Mouse (Mus musculus) urinary bladder, postnatal 25 days (tissue): ENCODE measurements around the gene Kcne2.

Source experiments
- DNase-seq: peaks from one replicate; pipeline ENCODE4 v3.0.0; 2022; ENCODE audit warnings: low spot score

Gene Kcne2

DNA sequence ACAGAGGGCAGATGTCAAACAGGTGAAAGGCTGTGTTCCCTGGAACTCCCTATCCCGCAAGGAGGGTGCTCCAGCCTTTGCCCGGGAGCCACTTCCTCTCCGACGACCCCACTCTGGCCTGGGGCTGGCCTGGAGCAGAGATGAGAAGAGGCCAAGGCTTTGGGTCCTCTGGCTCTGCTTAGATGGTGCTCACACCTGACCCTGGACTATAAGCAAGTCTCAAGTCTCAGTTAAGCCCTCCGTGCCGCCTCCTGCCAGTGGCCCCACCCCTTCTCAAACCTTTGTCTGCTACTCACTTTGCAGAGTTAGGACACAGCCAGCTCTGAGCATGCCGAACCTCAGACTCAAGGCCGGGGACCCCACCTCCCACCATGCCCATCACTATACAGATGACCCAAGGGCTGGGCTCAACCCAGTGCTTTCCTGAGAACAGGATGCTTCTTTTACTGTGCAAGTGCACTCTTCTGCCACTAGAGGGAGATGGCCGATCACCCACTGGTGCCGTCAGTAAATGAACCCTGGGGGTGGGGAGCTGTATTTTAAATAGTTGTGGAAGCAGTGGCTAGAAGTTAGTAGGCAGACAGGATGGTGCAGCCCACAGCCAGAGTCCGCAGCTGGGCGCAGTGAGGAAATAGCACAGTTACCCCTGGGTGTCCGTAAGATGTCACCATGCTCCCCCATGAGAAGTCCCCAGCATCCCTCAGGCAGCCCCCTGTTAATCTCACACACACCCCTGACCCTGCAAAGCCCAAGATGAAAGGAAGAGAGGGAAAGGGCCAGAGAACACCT, 22.0 kb downstream of the Kcne2 start:
- peak; percentile 17 for DNase-seq

DNA sequence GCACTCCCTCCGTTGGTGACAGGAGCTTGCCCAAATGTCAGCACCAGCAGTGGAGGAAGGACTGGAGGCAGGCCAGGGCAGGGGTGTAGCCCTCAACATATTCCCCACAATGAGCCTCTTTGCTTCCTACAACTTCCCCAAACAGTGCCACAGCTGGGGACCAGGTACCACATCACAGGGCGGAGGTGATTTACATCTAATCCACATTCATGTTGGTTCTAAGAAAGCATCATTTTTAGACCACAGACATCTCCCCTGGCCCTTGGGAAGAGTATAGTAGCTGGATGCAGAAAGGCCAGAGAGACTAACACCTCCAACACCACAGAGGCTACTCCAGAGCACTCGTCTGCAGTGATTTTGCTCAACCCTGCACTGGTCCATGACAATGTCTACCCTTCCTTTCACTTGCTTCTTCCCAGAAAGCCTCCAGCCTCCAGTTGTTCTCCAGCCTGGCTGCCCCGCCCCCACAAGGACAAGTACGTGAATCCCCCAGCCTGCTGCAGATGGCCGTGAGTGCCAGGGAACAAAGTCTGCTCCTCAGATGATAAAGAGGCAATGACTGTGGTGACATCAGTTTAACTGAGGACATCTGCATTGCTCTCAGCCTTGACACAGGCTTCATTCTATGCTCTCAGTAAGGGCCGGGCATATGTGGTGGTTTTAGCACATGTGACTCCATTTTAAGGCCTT, 24.0 kb downstream of the Kcne2 start:
- DNase-seq: no peak

DNA sequence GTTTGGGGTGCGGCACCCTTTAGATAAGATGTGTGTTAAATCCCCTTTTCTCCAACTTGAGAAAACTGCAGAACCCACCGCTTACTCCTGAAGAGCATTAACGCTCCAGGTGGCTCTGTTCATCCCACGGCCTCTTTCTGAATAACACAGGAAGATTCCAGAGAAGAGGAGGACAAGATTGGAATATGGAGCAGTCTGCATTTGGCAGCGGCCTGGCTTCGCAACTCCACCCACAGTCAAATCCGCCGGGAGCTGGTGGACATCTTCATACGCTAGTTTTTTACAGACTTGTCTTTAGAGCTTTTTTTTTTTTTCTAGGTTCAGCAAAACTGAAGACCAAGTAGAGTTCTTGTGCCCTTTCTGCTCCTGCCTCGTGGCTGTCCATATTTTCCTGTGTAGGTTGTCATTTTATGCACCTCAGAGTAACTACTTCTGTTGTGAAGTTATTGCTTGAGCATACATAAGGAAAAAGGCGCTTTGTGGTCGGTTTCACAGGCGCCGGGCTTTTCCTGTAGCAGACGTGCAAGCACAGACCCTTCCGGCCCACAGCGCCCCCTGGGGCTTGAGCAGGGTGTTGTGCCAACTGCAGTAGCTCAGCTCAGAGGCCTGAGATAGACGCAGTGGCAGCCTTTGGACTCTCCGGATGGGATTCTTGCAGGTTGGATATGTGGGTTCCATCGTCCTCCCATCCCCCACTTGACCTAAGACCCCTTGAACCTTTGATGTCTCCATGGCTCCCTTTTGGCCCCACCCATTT, 27.3 kb downstream of the Kcne2 start:
- peak; percentile 40 for DNase-seq

DNA sequence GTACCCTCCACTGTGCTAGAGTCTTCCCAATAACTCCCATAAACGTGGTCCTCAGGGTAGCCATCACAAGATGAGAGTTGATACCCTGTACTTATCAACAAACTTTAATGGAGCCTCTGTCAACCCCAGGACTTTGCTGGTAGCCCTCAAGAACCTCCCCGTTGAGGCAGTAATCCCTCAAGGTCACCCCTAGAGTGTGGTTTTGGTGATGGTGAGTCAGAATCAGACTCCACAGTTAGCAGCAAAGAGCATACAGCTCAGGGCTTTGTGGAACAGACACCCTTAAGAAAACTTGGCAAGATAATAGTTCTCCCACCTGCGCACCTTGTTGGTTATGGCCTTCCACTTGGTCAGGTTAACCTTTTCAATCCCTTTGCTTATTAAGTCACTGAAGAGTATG, 28.2 kb downstream of the Kcne2 start:
- no peak for DNase-seq

DNA sequence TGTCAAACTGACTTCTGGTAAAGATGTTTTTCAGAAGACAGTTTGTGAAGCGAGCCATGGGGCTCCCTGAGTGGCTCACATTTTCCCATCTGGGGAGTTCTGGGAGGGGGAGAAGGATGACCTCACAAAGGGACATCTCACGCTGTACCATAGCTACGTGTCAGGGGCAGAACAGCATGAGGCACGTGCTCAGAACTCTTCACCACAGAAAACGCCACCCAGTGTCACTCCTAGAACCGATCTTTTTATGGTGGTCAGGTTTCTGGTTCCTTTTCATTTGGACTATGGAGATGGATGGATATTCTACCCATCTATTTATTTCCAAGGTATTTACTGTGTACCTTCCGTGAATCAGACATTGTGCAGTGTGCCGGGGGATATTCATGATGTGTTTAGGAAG, 29.2 kb downstream of the Kcne2 start, which contains the start of gene Fam243:
Gene Fam243, minus strand, starts transcription at position 101 of the 400 bp plus-strand sequence.
- no peak for DNase-seq

DNA sequence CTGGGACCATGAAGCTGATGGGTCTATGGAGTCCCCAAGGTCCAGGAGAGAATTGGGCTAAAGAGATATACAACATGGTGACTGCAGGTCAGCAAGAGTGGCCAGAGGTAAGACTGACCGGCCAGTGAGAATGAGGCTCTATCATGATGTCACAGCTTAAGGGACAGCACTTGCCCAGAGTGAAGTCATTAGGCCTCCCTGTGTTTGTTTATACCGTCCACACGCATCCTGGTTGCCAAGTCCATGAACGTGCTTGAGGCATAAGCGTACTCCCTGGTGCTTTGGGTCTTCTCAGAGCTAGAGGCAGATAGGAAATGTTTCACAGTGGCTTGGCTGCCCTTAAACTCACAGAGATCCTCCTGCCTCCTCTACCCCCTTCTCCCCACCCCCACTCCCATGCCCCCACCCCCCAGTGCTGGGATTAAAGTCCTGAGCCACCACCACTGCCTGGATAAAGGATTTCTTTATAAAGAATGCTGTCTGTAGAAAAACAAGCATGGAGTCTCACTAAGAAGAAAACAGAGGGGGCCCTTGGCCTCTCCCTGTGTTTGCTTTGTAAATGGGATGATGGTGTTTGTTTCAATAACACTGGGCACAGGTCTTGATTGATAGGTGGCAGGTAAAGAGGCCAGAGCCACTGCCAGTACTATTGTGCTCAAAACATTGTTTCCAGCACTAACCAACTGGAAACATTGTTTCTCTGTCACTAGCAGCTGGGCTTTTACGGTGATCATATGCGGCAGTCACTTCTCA, 32.3 kb downstream of the Kcne2 start:
- DNase-seq: no peak

DNA sequence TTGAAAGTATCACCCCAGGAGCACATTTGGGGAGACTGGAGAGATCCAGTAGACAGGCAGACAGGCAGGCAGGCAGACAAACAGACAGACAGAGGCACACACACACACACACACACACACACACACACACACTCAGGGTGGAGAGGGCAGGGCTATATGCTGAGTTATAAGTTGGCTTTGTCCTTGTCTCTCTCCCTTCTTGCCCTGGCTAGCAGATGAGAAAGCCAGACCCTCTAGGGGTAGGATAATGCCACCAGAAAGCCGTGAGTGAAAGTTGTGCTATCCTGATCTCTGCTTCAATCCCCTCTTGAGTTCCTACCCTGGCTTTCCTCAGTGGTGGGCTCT, 32.8 kb downstream of the Kcne2 start:
- no peak for DNase-seq

DNA sequence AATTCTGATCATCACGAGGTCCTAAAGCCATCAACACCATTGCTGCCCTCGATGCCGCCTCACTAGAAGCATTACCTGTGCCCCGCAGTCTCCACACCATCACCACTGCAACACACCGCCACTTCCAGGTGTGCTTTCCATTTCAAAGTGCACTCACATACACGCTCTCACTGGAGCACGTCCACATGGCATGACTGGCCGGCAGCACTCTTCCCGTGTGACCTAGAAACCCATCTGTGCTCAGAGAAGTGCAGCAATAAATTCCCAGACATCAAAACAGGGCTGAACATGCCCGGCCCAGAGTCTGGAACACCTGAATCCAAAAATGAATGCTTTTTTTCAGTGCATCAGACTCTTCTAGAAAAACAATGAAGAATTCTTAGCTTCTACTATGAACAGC, 35.7 kb downstream of the Kcne2 start:
- no peak for DNase-seq

DNA sequence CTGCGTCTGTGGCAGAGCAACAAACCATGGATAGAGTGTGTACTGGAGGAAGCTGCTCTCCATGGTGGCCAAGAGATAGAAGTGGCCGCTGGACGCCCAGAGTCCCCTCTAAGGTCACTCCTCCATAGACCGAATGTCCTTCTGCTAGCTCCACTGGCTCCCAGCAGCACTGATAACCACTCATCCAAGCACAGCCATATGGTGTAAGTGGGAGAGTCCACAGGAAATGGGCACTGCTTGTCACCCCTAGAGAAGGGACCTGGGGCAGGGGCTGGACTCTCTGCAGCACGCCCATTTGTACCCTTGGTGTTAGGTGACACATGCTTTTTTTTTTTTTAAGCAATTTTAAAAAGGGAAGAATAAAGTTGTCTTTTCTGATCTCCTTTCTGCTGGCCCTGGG, 38.8 kb downstream of the Kcne2 start:
- no peak for DNase-seq

DNA sequence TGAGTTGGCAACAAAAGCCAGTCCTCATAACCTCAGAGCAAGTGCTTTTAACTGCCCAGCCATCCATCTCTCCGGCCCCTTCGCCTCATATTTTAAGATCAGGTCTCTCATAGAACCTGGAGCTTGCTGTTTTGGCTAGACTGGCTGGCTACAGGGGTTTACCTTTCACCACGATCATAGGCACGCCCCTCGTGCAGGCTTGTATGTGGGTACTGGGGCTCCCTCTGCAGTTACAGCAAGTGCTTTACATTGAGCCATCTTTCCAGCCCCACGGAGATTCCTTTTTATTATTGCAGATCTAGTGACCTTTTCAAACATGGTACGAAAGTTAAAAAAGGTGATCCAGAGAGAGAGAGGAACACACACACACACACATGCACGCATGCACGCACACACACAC, 42.4 kb downstream of the Kcne2 start:
- DNase-seq: no peak

DNA sequence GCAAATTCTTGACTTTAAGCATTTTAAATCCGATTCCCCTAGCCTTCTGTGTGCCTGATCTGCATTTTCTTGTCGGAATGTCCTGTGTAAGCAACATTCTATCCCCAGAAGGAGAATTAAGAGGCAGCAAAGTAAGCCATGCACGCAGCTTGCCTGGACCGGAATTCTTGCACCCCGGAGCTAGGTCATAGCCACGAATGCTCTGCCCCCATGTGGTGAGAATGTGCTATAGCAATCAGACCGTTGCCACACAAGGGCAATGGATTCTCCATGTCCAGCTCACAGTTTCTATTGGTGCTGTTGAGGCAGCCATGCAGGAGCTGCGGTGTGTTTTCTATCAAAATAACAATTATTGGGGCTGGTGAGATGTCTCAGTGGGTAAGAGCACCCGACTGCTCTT, 44.1 kb downstream of the Kcne2 start:
- DNase-seq: peak; percentile 71

DNA sequence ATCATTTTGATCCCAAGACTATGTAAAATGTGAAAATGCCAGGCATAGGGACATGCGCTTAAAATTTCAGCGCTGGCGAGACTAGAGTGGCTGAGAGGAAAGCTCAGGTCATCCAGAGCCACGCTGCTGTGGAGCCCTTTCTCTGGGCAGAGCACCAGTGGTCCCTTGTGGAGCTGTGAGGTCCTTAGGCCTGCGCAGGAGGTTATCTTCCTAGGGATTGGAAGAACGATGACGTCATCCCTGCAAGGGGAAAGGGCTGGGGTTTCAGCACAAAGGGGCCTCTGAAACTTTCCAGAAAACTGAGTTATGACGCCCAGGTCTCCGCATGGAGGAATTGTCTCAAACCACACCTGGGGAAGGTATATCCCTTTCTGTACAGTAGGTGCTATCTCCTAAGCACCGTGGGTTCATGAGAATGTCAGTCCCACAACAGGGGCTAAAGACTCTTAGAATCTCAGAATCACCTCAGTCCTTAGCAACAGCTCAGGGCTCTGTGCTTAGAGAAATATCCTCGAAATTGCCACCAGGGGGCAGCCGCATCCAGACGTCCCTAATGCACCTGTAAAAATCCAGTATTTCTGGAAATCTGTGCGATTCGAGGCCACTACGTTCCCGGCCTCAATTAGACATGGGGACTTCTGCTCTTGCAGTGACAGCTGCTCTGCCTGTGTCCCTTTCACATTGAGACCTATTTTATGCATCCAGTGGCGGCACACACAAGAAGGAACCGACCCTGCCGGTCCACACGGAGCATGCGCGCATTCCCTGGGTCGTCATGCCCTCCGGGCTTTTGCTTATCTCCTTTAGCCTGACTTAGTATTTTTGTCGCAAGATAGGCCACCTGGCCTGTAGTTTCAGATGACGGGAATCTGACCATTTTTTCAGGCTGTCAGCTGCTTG, 48.7 kb downstream of the Kcne2 start:
- DNase-seq: peak; percentile 67

DNA sequence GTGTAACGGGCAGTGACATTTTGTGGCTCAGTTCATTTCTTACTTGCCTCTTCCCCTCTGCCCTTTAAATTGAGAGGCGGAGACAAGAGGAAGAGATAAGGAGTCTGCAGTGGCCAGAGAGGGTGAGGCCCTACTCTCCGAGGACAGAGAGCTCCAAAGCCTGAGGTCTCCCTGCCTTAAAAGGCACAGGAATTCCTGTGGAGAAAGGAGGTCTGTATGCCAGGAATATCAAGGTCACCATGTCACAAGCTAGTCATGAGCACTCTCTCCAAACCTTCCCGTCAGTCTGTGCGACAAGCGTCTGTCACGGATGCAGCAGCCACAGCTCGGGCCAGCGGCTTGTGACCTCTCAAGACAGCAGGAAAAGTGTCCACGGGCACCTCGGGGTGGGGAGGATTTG, 53.0 kb downstream of the Kcne2 start:
- DNase-seq: no peak

DNA sequence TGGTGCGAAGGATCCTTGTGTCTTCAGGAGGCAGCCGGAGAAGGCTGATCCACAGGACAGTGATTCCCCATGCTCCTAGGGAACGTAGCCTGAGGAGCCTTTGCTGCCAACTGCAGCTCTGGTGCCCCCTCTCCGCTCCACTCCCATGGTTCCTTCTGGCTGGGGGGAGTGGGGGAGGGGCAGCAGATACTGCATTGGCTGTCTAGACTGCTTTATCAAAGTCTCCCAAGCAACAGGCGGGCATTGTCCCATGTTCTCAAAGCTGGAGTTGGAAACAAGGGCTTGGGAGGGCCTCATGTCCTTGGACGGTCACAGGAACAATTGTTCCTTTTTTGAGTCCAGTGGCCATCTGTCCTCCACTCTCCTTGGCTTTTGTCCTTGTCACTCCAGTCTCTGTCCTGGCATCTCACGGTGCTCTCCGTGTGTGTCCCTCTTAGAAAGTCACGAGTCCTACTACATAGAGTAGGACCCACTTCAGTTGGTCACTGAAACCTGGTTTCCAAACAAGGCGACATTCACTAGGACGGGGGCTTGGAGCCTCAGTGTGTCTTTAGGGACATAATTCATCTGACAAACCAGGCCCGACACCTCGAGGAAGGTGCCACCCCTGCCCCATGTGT, 54.2 kb downstream of the Kcne2 start:
- no peak for DNase-seq
